Mouse (Mus musculus) ovary, postnatal 14 days (tissue): ENCODE measurements at regions not wholly inside any gene's neighbourhood (a gene's known extent, or its start where the extent isn't known, plus 50 kb on each side); places are given as distances from the start of the nearest gene placed in this dataset.

Experiments used
- DNase-seq: peaks from one replicate; pipeline ENCODE4 v3.0.0; 2022; ENCODE audit warnings: low spot score

DNA sequence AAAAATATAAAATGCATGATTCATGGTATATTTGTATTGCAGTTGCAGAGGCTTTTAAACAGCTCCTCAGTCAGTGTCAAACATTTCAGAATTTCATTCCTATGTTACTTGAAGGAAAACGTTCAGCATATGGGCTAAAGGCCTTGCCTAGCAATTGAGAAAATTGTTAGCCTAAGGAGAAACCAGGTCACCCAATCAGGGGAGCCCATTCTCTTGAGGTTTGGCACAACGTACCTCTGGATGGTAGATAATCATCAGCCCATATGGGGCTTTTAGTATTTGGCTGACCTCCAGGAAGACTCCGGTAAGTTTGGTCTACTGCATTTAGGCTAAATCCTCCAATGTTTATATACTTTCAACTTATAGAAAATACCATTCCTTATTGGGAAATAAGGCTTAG lies 168.7 kb upstream of the Pdcd1 start:
- DNase-seq = no peak

- no peak for DNase-seq
Observed at GRCm38 (mm10) chr1:94217407-94217806, 165.1 kb upstream of the Pdcd1 start.

- no peak for DNase-seq
Observed at GRCm38 (mm10) chr1:94208929-94209328, 156.6 kb upstream of the Pdcd1 start.

DNA sequence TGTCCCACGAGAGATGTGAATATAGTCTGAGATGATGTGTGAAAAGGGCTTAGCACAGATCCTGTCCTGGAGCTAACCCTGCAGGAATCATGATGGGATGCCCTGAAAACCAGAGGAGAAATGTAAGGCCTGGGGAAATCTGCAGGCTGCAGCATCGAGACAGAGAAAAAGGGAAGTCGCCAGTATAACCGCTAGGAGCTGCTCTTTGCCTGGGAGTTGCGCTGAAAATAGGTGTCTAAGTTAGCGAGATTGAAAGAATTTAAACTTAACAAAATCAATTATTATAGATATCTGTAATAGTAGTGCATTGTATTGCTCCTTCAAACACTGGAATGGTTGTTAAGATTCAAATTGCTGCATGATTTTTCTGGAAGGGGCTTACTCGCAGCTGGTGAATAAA lies 155.5 kb upstream of the Pdcd1 start:
- DNase-seq = no peak

DNA sequence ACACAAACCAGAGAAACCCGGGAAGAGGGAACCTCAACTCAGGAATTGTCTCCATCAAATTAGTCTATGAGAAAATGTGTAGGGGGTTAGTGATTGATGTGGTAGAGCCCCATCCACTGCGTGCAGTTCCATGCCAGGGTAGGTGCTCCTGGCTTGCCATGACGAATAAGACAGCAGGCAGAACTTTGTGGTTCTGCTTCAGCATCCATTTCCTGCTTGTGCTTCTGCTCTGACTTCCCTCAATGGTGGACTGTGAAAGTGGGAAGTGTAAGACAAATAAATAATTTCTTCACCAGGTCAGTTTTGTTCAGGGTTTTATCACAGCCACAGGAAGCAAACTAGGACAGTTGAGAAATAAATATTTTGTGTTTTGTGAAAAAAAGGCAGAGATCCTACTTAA lies 150.9 kb upstream of the Pdcd1 start:
- no peak for DNase-seq

- no peak for DNase-seq
Observed at GRCm38 (mm10) chr1:94183876-94184275, 131.5 kb upstream of the Pdcd1 start.

- DNase-seq = no peak
Observed at GRCm38 (mm10) chr1:94149958-94150357, 97.6 kb upstream of the Pdcd1 start.

DNA sequence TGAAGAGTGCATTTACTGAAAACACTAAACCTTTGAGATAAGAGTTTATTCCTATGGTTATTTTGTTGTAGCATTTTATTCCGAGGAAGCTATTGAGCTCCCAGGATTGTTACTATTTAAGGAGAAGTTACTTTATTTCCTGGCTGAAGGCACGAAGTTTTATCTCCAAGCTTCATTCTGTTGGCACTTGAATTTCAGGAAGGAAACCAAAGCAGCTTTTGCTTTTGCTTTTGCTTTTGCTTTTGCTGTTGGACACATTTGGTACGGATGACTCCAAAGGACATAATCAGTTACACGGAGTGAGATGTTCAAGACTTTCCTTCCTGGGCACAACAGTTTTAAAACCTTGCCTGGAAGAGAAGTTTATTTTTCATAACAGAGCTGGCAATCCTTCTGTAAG lies 94.7 kb upstream of the Pdcd1 start:
- no peak for DNase-seq

GRCm38 (mm10) chr1:94140518-94140917 lies 88.2 kb upstream of the Pdcd1 start:
- DNase-seq = no peak

GRCm38 (mm10) chr1:94139445-94140062 lies 87.2 kb upstream of the Pdcd1 start:
- no peak for DNase-seq

- DNase-seq = no peak
Observed at GRCm38 (mm10) chr1:94136731-94137130, 84.4 kb upstream of the Pdcd1 start.
